Mouse (Mus musculus): ENCODE results near the gene Tmem88b. TPM values are rescaled to one million over a fixed set of nuclear protein-coding genes. Genes with fewer than 3 reads are reported as not detected.
A peak's percentile ranks its signal among the peaks of the same experiment; 100 is the strongest.

The Tmem88b gene
- polyA plus RNA-seq, 1 experiment from 2014 or later, result 0.25 TPM

GRCm38 (mm10) chr4:155821025-155821424 is 35.4 kb upstream of the Tmem88b start:
- Histone ChIP-seq H3K4me3 (ENCODE audit: low read depth, low read length) (no peak overlapping the region), H3K4me2 (no peak overlapping the region), H3K27ac (ENCODE audit: low read depth, low read length) (no peak overlapping the region), H3K9ac (ENCODE audit: low read depth, low read length) (no peak overlapping the region), H3K9me3 (ENCODE audit: control insufficient read depth, low read length) (no peaks in the 10 kb centered on the region), H3K36me3 (ENCODE audit: control insufficient read depth, insufficient read depth, low read length) (peaks cover 72% of the 10 kb centered on the region), H3K4me1 (replicated peaks; ENCODE audit: control insufficient read depth, insufficient read depth, low read length) (no peaks in the 10 kb centered on the region), H3K27me3 (replicated peaks; ENCODE audit: control insufficient read depth, insufficient read depth, low read length) (no peaks in the 10 kb centered on the region)
- ATAC-seq (replicated peaks; ENCODE audit: low FRiP score), result no peak
- WGBS, result 80% methylated on average over 7 of the region's 7 CpGs
- no peak for DNase-seq (ENCODE audit: low spot score)

DNA sequence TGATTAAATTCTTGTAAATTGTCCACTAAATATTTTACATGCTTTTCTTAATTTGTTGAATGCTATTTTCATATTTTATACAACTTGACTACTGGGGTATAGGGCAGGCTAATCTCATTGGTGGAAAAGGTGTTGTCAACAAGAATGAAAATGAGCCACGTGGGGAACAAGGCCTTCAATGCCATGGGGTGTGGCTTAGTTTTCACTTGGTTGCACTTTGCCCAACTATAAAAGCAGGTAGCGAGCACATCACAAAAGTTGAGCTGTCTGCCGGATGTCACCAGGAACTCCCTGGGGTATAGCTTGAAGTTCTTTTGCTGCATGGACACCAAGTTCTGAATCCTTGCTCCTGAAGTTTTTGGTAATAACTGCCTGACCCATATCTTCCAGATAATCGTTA is 31.9 kb upstream of the Tmem88b start:
- H3K4me2 ChIP-seq, result no peak overlapping the region
- DNase-seq (ENCODE audit: low spot score) (no peak), ATAC-seq (replicated peaks; ENCODE audit: low FRiP score) (no peak)
- H3K4me3 ChIP-seq (ENCODE audit: low read depth, low read length), result no peak overlapping the region
- no peak overlapping the region for H3K27ac ChIP-seq (ENCODE audit: low read depth, low read length)
- H3K27me3 ChIP-seq (replicated peaks; ENCODE audit: control insufficient read depth, insufficient read depth, low read length), result no peaks in the 10 kb centered on the region
- peaks cover 60% of the 10 kb centered on the region for H3K36me3 ChIP-seq (ENCODE audit: control insufficient read depth, insufficient read depth, low read length)
- no peak overlapping the region for H3K9ac ChIP-seq (ENCODE audit: low read depth, low read length)
- H3K4me1 ChIP-seq (replicated peaks; ENCODE audit: control insufficient read depth, insufficient read depth, low read length), result peaks cover 11% of the 10 kb centered on the region; the same call in 1 of the 2 replicates
- no peaks in the 10 kb centered on the region for H3K9me3 ChIP-seq (ENCODE audit: control insufficient read depth, low read length)
- 88% methylated on average over 4 of the region's 4 CpGs for WGBS

GRCm38 (mm10) chr4:155812665-155813181 is 27.0 kb upstream of the Tmem88b start:
- peak overlapping the region; percentile 78 for H3K4me2 ChIP-seq
- peak overlapping the region; percentile 95 for H3K4me3 ChIP-seq (ENCODE audit: low read depth, low read length)
- H3K27me3 ChIP-seq (replicated peaks; ENCODE audit: control insufficient read depth, insufficient read depth, low read length), result no peaks in the 10 kb centered on the region
- peak overlapping the region; percentile 98 for H3K9ac ChIP-seq (ENCODE audit: low read depth, low read length)
- DNase-seq (ENCODE audit: low spot score), result no peak
- under 1% methylated on average over 48 of the region's 49 CpGs for WGBS
- peaks cover 18% of the 10 kb centered on the region; the same call in 1 of the 2 replicates for H3K4me1 ChIP-seq (replicated peaks; ENCODE audit: control insufficient read depth, insufficient read depth, low read length)
- peaks cover 53% of the 10 kb centered on the region for H3K36me3 ChIP-seq (ENCODE audit: control insufficient read depth, insufficient read depth, low read length)
- ATAC-seq (replicated peaks; ENCODE audit: low FRiP score), result peak; percentile 40
- H3K27ac ChIP-seq (ENCODE audit: low read depth, low read length), result peak overlapping the region; percentile 87
- no peaks in the 10 kb centered on the region for H3K9me3 ChIP-seq (ENCODE audit: control insufficient read depth, low read length)

DNA sequence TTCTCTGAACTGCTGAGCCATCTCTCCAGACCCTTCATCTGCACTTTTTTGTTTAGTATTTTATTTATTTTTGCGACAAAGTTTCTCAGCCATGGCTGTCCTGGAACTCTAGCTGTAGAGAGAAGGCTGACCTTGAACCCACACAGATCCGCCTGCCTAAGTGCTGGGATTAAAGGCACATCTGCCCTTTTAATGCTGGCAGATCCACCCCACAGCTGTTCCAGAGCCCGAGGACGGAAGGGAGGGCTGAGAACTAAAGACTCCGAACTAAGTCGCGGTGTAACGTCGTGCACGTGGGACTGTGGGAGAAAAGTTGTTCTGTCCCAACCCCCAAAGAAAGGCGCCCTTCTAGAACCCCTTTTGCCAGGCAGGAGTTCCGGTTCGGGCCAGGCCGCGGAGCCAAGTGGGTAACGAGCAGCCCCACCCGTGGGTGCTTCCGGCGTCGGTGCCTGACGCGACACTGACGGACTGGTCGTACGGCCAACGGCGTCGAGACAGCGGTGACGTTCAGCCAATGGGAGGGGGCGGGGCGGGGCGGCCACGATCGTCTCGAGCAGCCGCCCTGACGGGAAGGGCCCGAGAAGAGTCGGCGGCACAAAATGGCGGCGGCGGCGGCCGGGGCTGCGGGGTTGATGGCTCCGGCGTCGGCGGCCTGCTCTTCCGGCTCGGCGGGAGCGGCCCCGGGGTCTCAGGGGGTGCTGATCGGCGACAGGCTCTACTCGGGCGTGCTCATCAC is 26.4 kb upstream of the Tmem88b start, which contains the start of gene Ccnl2:
Ccnl2 (plus strand) TSS at position 561 of the 736 bp plus-strand sequence.
- whole genome bisulfite sequencing, result under 1% methylated on average over 60 of the region's 60 CpGs
- Histone ChIP-seq H3K4me2 (peak within 1 kb of the TSS; percentile 78), H3K27me3 (replicated peaks; ENCODE audit: control insufficient read depth, insufficient read depth, low read length) (no peaks in the 10 kb centered on the region), H3K4me3 (ENCODE audit: low read depth, low read length) (peak within 1 kb of the TSS; percentile 95), H3K36me3 (ENCODE audit: control insufficient read depth, insufficient read depth, low read length) (peaks cover 50% of the 10 kb centered on the region), H3K9me3 (ENCODE audit: control insufficient read depth, low read length) (no peaks in the 10 kb centered on the region), H3K4me1 (replicated peaks; ENCODE audit: control insufficient read depth, insufficient read depth, low read length) (peaks cover 18% of the 10 kb centered on the region; the same call in 1 of the 2 replicates), H3K9ac (ENCODE audit: low read depth, low read length) (peak within 1 kb of the TSS; percentile 98), H3K27ac (ENCODE audit: low read depth, low read length) (peak within 1 kb of the TSS; percentile 87)
- ATAC-seq (replicated peaks; ENCODE audit: low FRiP score), result peak; percentile 99
- peak; percentile 95 for DNase-seq (ENCODE audit: low spot score)

GRCm38 (mm10) chr4:155807841-155808240 is 22.2 kb upstream of the Tmem88b start:
- DNase-seq (ENCODE audit: low spot score) (no peak), ATAC-seq (replicated peaks; ENCODE audit: low FRiP score) (no peak)
- peaks cover 40% of the 10 kb centered on the region for H3K36me3 ChIP-seq (ENCODE audit: control insufficient read depth, insufficient read depth, low read length)
- no peak overlapping the region for H3K4me2 ChIP-seq
- H3K9me3 ChIP-seq (ENCODE audit: control insufficient read depth, low read length), result no peaks in the 10 kb centered on the region
- H3K27me3 ChIP-seq (replicated peaks; ENCODE audit: control insufficient read depth, insufficient read depth, low read length), result no peaks in the 10 kb centered on the region
- H3K9ac ChIP-seq (ENCODE audit: low read depth, low read length), result no peak overlapping the region
- H3K4me3 ChIP-seq (ENCODE audit: low read depth, low read length), result no peak overlapping the region
- 85% methylated on average over 3 of the region's 3 CpGs for WGBS
- peaks cover 22% of the 10 kb centered on the region for H3K4me1 ChIP-seq (replicated peaks; ENCODE audit: control insufficient read depth, insufficient read depth, low read length)
- H3K27ac ChIP-seq (ENCODE audit: low read depth, low read length), result no peak overlapping the region

GRCm38 (mm10) chr4:155803340-155804041 is 17.8 kb upstream of the Tmem88b start:
- Histone ChIP-seq H3K27ac (ENCODE audit: low read depth, low read length) (peak overlapping the region; percentile 20; the same call in 1 of the 2 replicates), H3K4me1 (replicated peaks; ENCODE audit: control insufficient read depth, insufficient read depth, low read length) (peaks cover 15% of the 10 kb centered on the region), H3K9me3 (ENCODE audit: control insufficient read depth, low read length) (no peaks in the 10 kb centered on the region), H3K4me2 (peak overlapping the region; percentile 80), H3K9ac (ENCODE audit: low read depth, low read length) (peak overlapping the region; percentile 77), H3K4me3 (ENCODE audit: low read depth, low read length) (peak overlapping the region; percentile 73), H3K36me3 (ENCODE audit: control insufficient read depth, insufficient read depth, low read length) (peaks cover 22% of the 10 kb centered on the region), H3K27me3 (replicated peaks; ENCODE audit: control insufficient read depth, insufficient read depth, low read length) (no peaks in the 10 kb centered on the region)
- peak; percentile 98 for ATAC-seq (replicated peaks; ENCODE audit: low FRiP score)
- under 1% methylated on average over 58 of the region's 58 CpGs for WGBS
- DNase-seq (ENCODE audit: low spot score), result peak; percentile 95

GRCm38 (mm10) chr4:155802741-155803339 is 17.2 kb upstream of the Tmem88b start, which contains the start of gene Mrpl20:
TSS of gene Mrpl20 (plus strand) at chr4:155802878.
- Histone ChIP-seq H3K4me2 (peak within 1 kb of the TSS; percentile 80), H3K9me3 (ENCODE audit: control insufficient read depth, low read length) (no peaks in the 10 kb centered on the region), H3K9ac (ENCODE audit: low read depth, low read length) (peak within 1 kb of the TSS; percentile 77), H3K36me3 (ENCODE audit: control insufficient read depth, insufficient read depth, low read length) (peaks cover 15% of the 10 kb centered on the region), H3K4me1 (replicated peaks; ENCODE audit: control insufficient read depth, insufficient read depth, low read length) (peaks cover 15% of the 10 kb centered on the region), H3K27me3 (replicated peaks; ENCODE audit: control insufficient read depth, insufficient read depth, low read length) (no peaks in the 10 kb centered on the region), H3K27ac (ENCODE audit: low read depth, low read length) (peak within 1 kb of the TSS; percentile 20; the same call in 1 of the 2 replicates), H3K4me3 (ENCODE audit: low read depth, low read length) (peak within 1 kb of the TSS; percentile 73)
- peak; percentile 52 for DNase-seq (ENCODE audit: low spot score)
- 7% methylated on average over 12 of the region's 12 CpGs for WGBS
- ATAC-seq (replicated peaks; ENCODE audit: low FRiP score), result peak; percentile 66

DNA sequence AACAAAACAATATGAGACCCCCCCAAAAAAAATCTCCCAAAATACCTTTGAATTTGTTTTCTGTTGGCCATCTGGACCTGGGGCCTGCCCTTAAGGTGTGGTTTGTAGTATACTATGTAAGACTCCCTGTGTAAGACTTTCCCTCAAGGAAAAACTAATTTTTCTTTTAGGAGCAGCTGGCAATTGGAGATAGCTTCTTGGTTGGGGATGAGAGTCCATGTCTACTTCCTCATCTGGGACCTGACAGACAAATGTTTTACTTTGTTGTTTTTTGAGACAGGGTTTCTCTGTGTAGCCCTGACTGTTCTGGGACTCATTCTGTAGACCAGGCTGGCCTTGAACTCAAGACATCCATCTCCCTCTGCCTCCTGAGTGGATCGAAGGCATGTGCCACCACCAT is 16.4 kb upstream of the Tmem88b start:
- no peak overlapping the region for H3K4me2 ChIP-seq

More for the DNA sequence above, 16.4 kb upstream of the Tmem88b start:
- Histone ChIP-seq H3K9ac (ENCODE audit: low read depth, low read length) (no peak overlapping the region), H3K36me3 (ENCODE audit: control insufficient read depth, insufficient read depth, low read length) (peaks cover 11% of the 10 kb centered on the region), H3K4me1 (replicated peaks; ENCODE audit: control insufficient read depth, insufficient read depth, low read length) (peaks cover 15% of the 10 kb centered on the region), H3K9me3 (ENCODE audit: control insufficient read depth, low read length) (no peaks in the 10 kb centered on the region), H3K4me3 (ENCODE audit: low read depth, low read length) (no peak overlapping the region), H3K27ac (ENCODE audit: low read depth, low read length) (no peak overlapping the region), H3K27me3 (replicated peaks; ENCODE audit: control insufficient read depth, insufficient read depth, low read length) (no peaks in the 10 kb centered on the region)
- DNase-seq (ENCODE audit: low spot score) (no peak), ATAC-seq (replicated peaks; ENCODE audit: low FRiP score) (no peak)
- 92% methylated on average over 1 of the region's 1 CpGs for WGBS
